Mouse (Mus musculus) brown adipose tissue, adult 24 weeks (tissue): ENCODE measurements at regions not wholly inside any gene's neighbourhood (a gene's known extent, or its start where the extent isn't known, plus 50 kb on each side); places are given as distances from the start of the nearest gene placed in this dataset.

Experiments
- H3K27ac ChIP-seq: fragments of 200-500 bp; replicated peaks from 2 replicates; pipeline ENCODE4 v1.5.1; 2012; ENCODE audit warnings: low read depth, mild to moderate bottlenecking, low read length
- H3K4me1 ChIP-seq: fragments of 200-500 bp; 2 replicates; pipeline ENCODE4 v1.6.1; 2012; ENCODE audit warnings: low read length, mixed read lengths; ENCODE audit not compliant: control insufficient read depth, insufficient read depth, insufficient read length
- H3K4me3 ChIP-seq: fragments of 200-500 bp; 2 replicates; pipeline ENCODE4 v1.5.1; 2012; ENCODE audit warnings: low read depth, mild to moderate bottlenecking, low read length, moderate library complexity; ENCODE audit not compliant: insufficient read depth

GRCm38 (mm10) chr6:143515137-143515536, 348.1 kb downstream of the Etnk1 start:
- H3K4me1 ChIP-seq: no peaks in the 10 kb centered on the region
- H3K27ac ChIP-seq: no peak overlapping the region
- H3K4me3 ChIP-seq: no peak overlapping the region

- H3K27ac ChIP-seq: no peak overlapping the region
- H3K4me3 ChIP-seq: no peak overlapping the region
- H3K4me1 ChIP-seq: no peaks in the 10 kb centered on the region
These were observed 349.7 kb downstream of the Etnk1 start for GRCm38 (mm10) chr6:143516746-143517145.

- H3K27ac ChIP-seq: no peak overlapping the region
- H3K4me3 ChIP-seq: no peak overlapping the region
- no peaks in the 10 kb centered on the region for H3K4me1 ChIP-seq
These were observed 351.5 kb downstream of the Etnk1 start for GRCm38 (mm10) chr6:143518476-143518875.

- Histone ChIP-seq H3K27ac (no peak overlapping the region), H3K4me3 (no peak overlapping the region), H3K4me1 (no peaks in the 10 kb centered on the region)
These were observed 352.6 kb downstream of the Etnk1 start for GRCm38 (mm10) chr6:143519668-143520067.

GRCm38 (mm10) chr6:143525092-143525491, 358.1 kb downstream of the Etnk1 start:
- no peaks in the 10 kb centered on the region for H3K4me1 ChIP-seq
- H3K4me3 ChIP-seq: no peak overlapping the region
- H3K27ac ChIP-seq: no peak overlapping the region

- Histone ChIP-seq H3K4me1 (no peaks in the 10 kb centered on the region), H3K4me3 (no peak overlapping the region), H3K27ac (no peak overlapping the region)
These were observed 361.9 kb downstream of the Etnk1 start for GRCm38 (mm10) chr6:143528898-143529297.

GRCm38 (mm10) chr6:143530372-143531224, 363.6 kb downstream of the Etnk1 start:
- Histone ChIP-seq H3K27ac (no peak overlapping the region), H3K4me3 (no peak overlapping the region), H3K4me1 (no peaks in the 10 kb centered on the region)

- Histone ChIP-seq H3K4me1 (no peaks in the 10 kb centered on the region), H3K4me3 (no peak overlapping the region), H3K27ac (no peak overlapping the region)
These were observed 364.5 kb downstream of the Etnk1 start for GRCm38 (mm10) chr6:143531477-143531876.

- Histone ChIP-seq H3K4me1 (no peaks in the 10 kb centered on the region), H3K27ac (no peak overlapping the region), H3K4me3 (no peak overlapping the region)
These were observed 365.4 kb downstream of the Etnk1 start for GRCm38 (mm10) chr6:143532380-143532779.

- H3K4me1 ChIP-seq: no peaks in the 10 kb centered on the region
- no peak overlapping the region for H3K27ac ChIP-seq
- no peak overlapping the region for H3K4me3 ChIP-seq
These were observed 368.2 kb downstream of the Etnk1 start for GRCm38 (mm10) chr6:143535265-143535664.

- no peak overlapping the region for H3K27ac ChIP-seq
- H3K4me1 ChIP-seq: no peaks in the 10 kb centered on the region
- H3K4me3 ChIP-seq: no peak overlapping the region
These were observed 368.7 kb downstream of the Etnk1 start for GRCm38 (mm10) chr6:143535726-143536125.

- Histone ChIP-seq H3K27ac (no peak overlapping the region), H3K4me3 (no peak overlapping the region), H3K4me1 (no peaks in the 10 kb centered on the region)
These were observed 369.7 kb downstream of the Etnk1 start for GRCm38 (mm10) chr6:143536525-143537293.

- H3K4me3 ChIP-seq: no peak overlapping the region
- no peak overlapping the region for H3K27ac ChIP-seq
- H3K4me1 ChIP-seq: no peaks in the 10 kb centered on the region
These were observed 380.4 kb downstream of the Etnk1 start for GRCm38 (mm10) chr6:143547406-143547903.

- Histone ChIP-seq H3K27ac (no peak overlapping the region), H3K4me3 (no peak overlapping the region), H3K4me1 (no peaks in the 10 kb centered on the region)
These were observed 387.9 kb downstream of the Etnk1 start for GRCm38 (mm10) chr6:143554946-143555345.

GRCm38 (mm10) chr6:143558046-143558884, 391.2 kb downstream of the Etnk1 start:
- H3K4me3 ChIP-seq: no peak overlapping the region
- no peak overlapping the region for H3K27ac ChIP-seq
- H3K4me1 ChIP-seq: no peaks in the 10 kb centered on the region
